Mouse (Mus musculus): ENCODE measurements at regions not wholly inside any gene's neighbourhood (a gene's known extent, or its start where the extent isn't known, plus 50 kb on each side); places are given as distances from the start of the nearest gene placed in this dataset.
A peak's percentile ranks its signal among the peaks of the same experiment; 100 is the strongest.

- 76% methylated on average over 4 of the region's 4 CpGs for WGBS
- Histone ChIP-seq H3K27ac (ENCODE audit: low read depth, low read length) (no peak overlapping the region), H3K4me2 (ENCODE audit: low read depth, low read length, poor library complexity, severe bottlenecking) (no peak overlapping the region), H3K36me3 (ENCODE audit: insufficient read depth, low read length) (no peaks in the 10 kb centered on the region), H3K4me1 (ENCODE audit: insufficient read depth, low read length) (no peaks in the 10 kb centered on the region), H3K9ac (replicated peaks; ENCODE audit: low read length, poor library complexity, severe bottlenecking) (no peak overlapping the region), H3K9me3 (ENCODE audit: low read length) (no peaks in the 10 kb centered on the region), H3K27me3 (ENCODE audit: insufficient read depth, low read length) (no peaks in the 10 kb centered on the region), H3K4me3 (ENCODE audit: low read depth, low read length) (no peak overlapping the region)
- DNase-seq (ENCODE audit: low spot score) (no peak), ATAC-seq (ENCODE audit: low FRiP score) (no peak)
- TF ChIP-seq CTCF (IDR thresholded peaks at IDR 0.05) = no peak
Observed at GRCm38 (mm10) chr5:45323500-45323899, 126.5 kb downstream of the Qdpr start.

GRCm38 (mm10) chr5:45318026-45318425, 132.0 kb downstream of the Qdpr start:
- H3K9ac ChIP-seq (replicated peaks; ENCODE audit: low read length, poor library complexity, severe bottlenecking) = no peak overlapping the region
- TF ChIP-seq CTCF (IDR thresholded peaks at IDR 0.05) = no peak
- no peak for DNase-seq (ENCODE audit: low spot score)

GRCm38 (mm10) chr5:45301120-45301519, 148.9 kb downstream of the Qdpr start:
- no peak overlapping the region for H3K4me2 ChIP-seq (ENCODE audit: low read depth, low read length, poor library complexity, severe bottlenecking)
- no peak overlapping the region for H3K27ac ChIP-seq (ENCODE audit: low read depth, low read length)
- H3K4me1 ChIP-seq (ENCODE audit: insufficient read depth, low read length) = no peaks in the 10 kb centered on the region
- H3K36me3 ChIP-seq (ENCODE audit: insufficient read depth, low read length) = no peaks in the 10 kb centered on the region
- TF ChIP-seq CTCF (IDR thresholded peaks at IDR 0.05) = no peak
- DNase-seq (ENCODE audit: low spot score) (peak; percentile 18), ATAC-seq (ENCODE audit: low FRiP score) (no peak)
- WGBS = 87% methylated on average over 1 of the region's 1 CpGs
- no peaks in the 10 kb centered on the region for H3K27me3 ChIP-seq (ENCODE audit: insufficient read depth, low read length)
- H3K4me3 ChIP-seq (ENCODE audit: low read depth, low read length) = no peak overlapping the region
- H3K9me3 ChIP-seq (ENCODE audit: low read length) = no peaks in the 10 kb centered on the region
- H3K9ac ChIP-seq (replicated peaks; ENCODE audit: low read length, poor library complexity, severe bottlenecking) = no peak overlapping the region

More at GRCm38 (mm10) chr5:45318026-45318425, 132.0 kb downstream of the Qdpr start:
- Histone ChIP-seq H3K27me3 (ENCODE audit: insufficient read depth, low read length) (no peaks in the 10 kb centered on the region), H3K27ac (ENCODE audit: low read depth, low read length) (no peak overlapping the region), H3K36me3 (ENCODE audit: insufficient read depth, low read length) (no peaks in the 10 kb centered on the region), H3K4me3 (ENCODE audit: low read depth, low read length) (no peak overlapping the region), H3K4me2 (ENCODE audit: low read depth, low read length, poor library complexity, severe bottlenecking) (no peak overlapping the region), H3K9me3 (ENCODE audit: low read length) (no peaks in the 10 kb centered on the region), H3K4me1 (ENCODE audit: insufficient read depth, low read length) (no peaks in the 10 kb centered on the region)
- 77% methylated on average over 2 of the region's 2 CpGs for WGBS
- no peak for ATAC-seq (ENCODE audit: low FRiP score)

DNA sequence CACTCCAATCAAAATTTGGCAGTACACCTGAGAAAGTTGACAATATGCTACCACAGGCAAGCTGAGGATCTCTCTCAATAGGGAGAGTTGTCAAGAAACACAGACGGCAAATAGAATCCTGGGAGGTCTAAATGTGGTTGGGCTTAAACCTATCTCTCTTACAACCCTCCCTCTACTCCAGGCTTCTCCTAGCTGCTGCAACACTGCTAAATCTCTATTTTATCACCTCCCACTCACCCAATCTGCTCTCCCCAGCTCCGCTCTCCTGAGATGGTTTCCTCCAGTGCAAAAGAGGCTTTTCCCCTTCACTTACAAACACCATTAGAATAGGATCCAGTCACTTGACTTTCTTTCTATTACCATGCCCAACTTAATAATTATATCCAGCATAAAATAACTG, 151.2 kb downstream of the Qdpr start:
- Histone ChIP-seq H3K27ac (ENCODE audit: low read depth, low read length) (no peak overlapping the region), H3K4me3 (ENCODE audit: low read depth, low read length) (no peak overlapping the region), H3K4me2 (ENCODE audit: low read depth, low read length, poor library complexity, severe bottlenecking) (no peak overlapping the region), H3K9me3 (ENCODE audit: low read length) (no peaks in the 10 kb centered on the region), H3K36me3 (ENCODE audit: insufficient read depth, low read length) (no peaks in the 10 kb centered on the region), H3K27me3 (ENCODE audit: insufficient read depth, low read length) (no peaks in the 10 kb centered on the region), H3K4me1 (ENCODE audit: insufficient read depth, low read length) (no peaks in the 10 kb centered on the region), H3K9ac (replicated peaks; ENCODE audit: low read length, poor library complexity, severe bottlenecking) (no peak overlapping the region)
- no peak for DNase-seq (ENCODE audit: low spot score)
- TF ChIP-seq CTCF (IDR thresholded peaks at IDR 0.05) = no peak
- 75% methylated on average over 2 of the region's 2 CpGs for WGBS
- no peak for ATAC-seq (ENCODE audit: low FRiP score)

- H3K36me3 ChIP-seq (ENCODE audit: insufficient read depth, low read length) = no peaks in the 10 kb centered on the region
- WGBS = 61% methylated on average over 4 of the region's 4 CpGs
- no peak for DNase-seq (ENCODE audit: low spot score)
- H3K4me1 ChIP-seq (ENCODE audit: insufficient read depth, low read length) = no peaks in the 10 kb centered on the region
- H3K27ac ChIP-seq (ENCODE audit: low read depth, low read length) = no peak overlapping the region
- TF ChIP-seq CTCF (IDR thresholded peaks at IDR 0.05) = no peak
- no peak for ATAC-seq (ENCODE audit: low FRiP score)
- H3K9me3 ChIP-seq (ENCODE audit: low read length) = no peaks in the 10 kb centered on the region
- no peaks in the 10 kb centered on the region for H3K27me3 ChIP-seq (ENCODE audit: insufficient read depth, low read length)
- no peak overlapping the region for H3K4me3 ChIP-seq (ENCODE audit: low read depth, low read length)
- no peak overlapping the region for H3K9ac ChIP-seq (replicated peaks; ENCODE audit: low read length, poor library complexity, severe bottlenecking)
- H3K4me2 ChIP-seq (ENCODE audit: low read depth, low read length, poor library complexity, severe bottlenecking) = no peak overlapping the region
Observed at GRCm38 (mm10) chr5:45295134-45295533, 154.9 kb downstream of the Qdpr start.

- 69% methylated on average over 9 of the region's 9 CpGs for WGBS
- DNase-seq (ENCODE audit: low spot score) (no peak), ATAC-seq (ENCODE audit: low FRiP score) (no peak)
- no peak for TF ChIP-seq CTCF (IDR thresholded peaks at IDR 0.05)
- H3K4me3 ChIP-seq (ENCODE audit: low read depth, low read length) = no peak overlapping the region
- no peaks in the 10 kb centered on the region for H3K9me3 ChIP-seq (ENCODE audit: low read length)
- no peaks in the 10 kb centered on the region for H3K27me3 ChIP-seq (ENCODE audit: insufficient read depth, low read length)
- H3K4me1 ChIP-seq (ENCODE audit: insufficient read depth, low read length) = no peaks in the 10 kb centered on the region
- no peaks in the 10 kb centered on the region for H3K36me3 ChIP-seq (ENCODE audit: insufficient read depth, low read length)
- no peak overlapping the region for H3K27ac ChIP-seq (ENCODE audit: low read depth, low read length)
- H3K9ac ChIP-seq (replicated peaks; ENCODE audit: low read length, poor library complexity, severe bottlenecking) = no peak overlapping the region
- no peak overlapping the region for H3K4me2 ChIP-seq (ENCODE audit: low read depth, low read length, poor library complexity, severe bottlenecking)
Observed at GRCm38 (mm10) chr5:45292833-45293546, 157.0 kb downstream of the Qdpr start.
